Mouse (Mus musculus): ENCODE results near the gene Cox5a. TPM values are rescaled to one million over a fixed set of nuclear protein-coding genes. Genes with fewer than 3 reads are reported as not detected.

The Cox5a gene
- total and polyA plus RNA-seq, 3 experiments: 179 to 255 (median 229) TPM

DNA sequence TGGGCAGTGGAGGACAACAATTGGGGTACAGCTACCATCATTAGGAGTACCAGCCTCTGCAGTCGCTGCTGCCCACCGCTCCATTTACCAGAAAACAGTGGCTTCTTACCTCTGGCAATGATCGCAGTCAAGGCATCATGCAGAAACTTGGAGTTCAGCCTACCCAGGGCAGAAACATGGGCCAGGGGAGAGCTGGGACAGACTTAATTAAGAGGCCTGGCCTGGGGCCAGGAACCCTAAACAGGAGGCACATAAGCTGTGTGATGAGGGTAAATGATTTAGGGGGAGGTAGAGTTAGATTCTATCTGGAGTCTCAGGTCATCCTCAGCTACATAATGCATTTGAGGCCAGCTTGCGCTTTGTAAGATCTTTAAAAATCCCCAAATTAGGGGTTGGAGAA is 28.1 kb downstream of the Cox5a start:
- in situ Hi-C loops (cut with MboI; ENCODE audit: low pct_ligation_motif_present, low pct_unique_long_range_greater_than_20kb, low sequenced_read_pairs) (no loop called here), dilution Hi-C loops (cut with MboI; ENCODE audit: extremely low pct_ligation_motif_present, extremely low pct_unique_long_range_greater_than_20kb, low sequenced_read_pairs) (no loop called here)
- Histone ChIP-seq H3K36me3 (replicated peaks in 1 of 2; ENCODE audit: control insufficient read depth in 1 of 2, insufficient read depth in 1 of 2, low read length in 1 of 2) (peaks cover 53 to 67% of the 10 kb centered on the region in 2 experiments), H3K9me3 (replicated peaks; ENCODE audit: low read length) (no peaks in the 10 kb centered on the region), H3K79me2 (replicated peaks; ENCODE audit: control insufficient read depth, extremely low read depth, insufficient read depth, poor library complexity, severe bottlenecking) (no peaks in the 10 kb centered on the region), H3K9ac (ENCODE audit: insufficient read depth, low read depth) (no peak overlapping the region), H3K4me1 (ENCODE audit: control insufficient read depth in 1 of 2, insufficient read depth in 2 of 2) (peaks cover 3 to 18% of the 10 kb centered on the region in 2 experiments), H3K27me3 (replicated peaks) (no peaks in the 10 kb centered on the region), H3K4me2 (ENCODE audit: insufficient read depth, low read depth, poor library complexity, severe bottlenecking) (no peak overlapping the region), H3K4me3 (replicated peaks in 1 of 3; ENCODE audit: low read depth in 2 of 3, low read length in 2 of 3, poor library complexity in 1 of 3) (no peak overlapping the region), H3K27ac (ENCODE audit: insufficient read depth, low read depth) (no peak overlapping the region)
- DNase-seq (ENCODE audit: extremely low read depth): no peak
- TF ChIP-seq KAT2A (IDR thresholded peaks at IDR 0.05; ENCODE audit: insufficient replicate concordance, low read length) (no peak), CHD2 (IDR thresholded peaks at IDR 0.05; ENCODE audit: low read length) (no peak), MXI1 (IDR thresholded peaks at IDR 0.05; ENCODE audit: low read depth, low read length) (no peak), TCF12 (IDR thresholded peaks at IDR 0.05; ENCODE audit: low read depth, low read length) (no peak), MAFK (IDR thresholded peaks at IDR 0.05; ENCODE audit: insufficient replicate concordance, low read length) (no peak), ELF1 (IDR thresholded peaks at IDR 0.05; ENCODE audit: low read depth, low read length) (no peak), MYC (IDR thresholded peaks at IDR 0.05; ENCODE audit: low read depth, low read length) (no peak), MAX (IDR thresholded peaks at IDR 0.05; ENCODE audit: low read length) (no peak), ZNF384 (IDR thresholded peaks at IDR 0.05; ENCODE audit: low read depth, low read length) (no peak), EP300 (IDR thresholded peaks at IDR 0.05; ENCODE audit: low read length) (no peak), MEF2A (IDR thresholded peaks at IDR 0.05; ENCODE audit: borderline replicate concordance, low read depth, low read length) (no peak), POLR2A (IDR thresholded peaks at IDR 0.05; ENCODE audit: low read depth, low read length) (no peak), ETS1 (conservative IDR thresholded peaks at IDR 0.05; ENCODE audit: low read depth, low read length) (no peak), PAX5 (IDR thresholded peaks at IDR 0.05; ENCODE audit: low read length) (no peak), POLR2AphosphoS2 (IDR thresholded peaks at IDR 0.05; ENCODE audit: low read depth, low read length) (no peak)

DNA sequence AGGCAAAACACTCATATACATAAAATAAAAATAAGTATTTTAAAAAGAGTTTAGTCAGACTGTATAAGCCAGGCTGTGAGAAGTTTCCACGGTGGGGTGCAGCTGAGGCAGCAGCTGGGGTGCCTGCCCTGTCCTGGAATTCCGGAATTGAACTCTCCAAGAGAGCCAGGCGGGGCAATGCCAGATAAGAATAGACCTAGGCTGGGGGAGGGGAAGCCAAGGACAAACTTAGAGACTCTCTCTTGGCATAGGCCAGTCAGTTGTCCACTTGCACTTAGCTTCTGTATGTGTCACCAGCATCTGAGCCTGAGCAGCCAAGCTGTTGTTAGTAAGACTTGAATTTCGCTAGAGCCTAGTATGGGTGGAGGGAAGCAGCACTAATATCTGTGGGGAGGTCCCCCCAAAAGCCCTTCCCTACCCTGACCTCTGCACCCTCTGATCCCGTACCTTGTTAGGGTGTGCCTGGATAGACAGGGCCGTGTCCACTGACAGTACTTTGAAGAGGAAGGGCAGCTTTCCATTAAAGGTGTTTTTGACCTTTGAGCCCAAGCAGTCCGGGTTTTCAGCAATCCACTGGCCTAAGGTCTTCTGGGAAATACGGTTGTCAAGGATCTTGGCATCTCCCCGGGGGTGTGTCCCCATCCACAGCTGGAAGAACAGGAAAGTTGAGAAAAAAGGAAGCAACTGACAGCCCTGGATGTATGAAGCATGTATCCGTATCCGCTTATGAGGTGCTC is 29.2 kb downstream of the Cox5a start:
- TF ChIP-seq ZC3H11A (IDR thresholded peaks at IDR 0.05; ENCODE audit: low read depth, low read length): no peak
- no peak for TF ChIP-seq MAX (IDR thresholded peaks at IDR 0.05; ENCODE audit: low read length)
- TF ChIP-seq NRF1 (IDR thresholded peaks at IDR 0.05; ENCODE audit: low read depth, low read length): no peak
- TF ChIP-seq JUN (IDR thresholded peaks at IDR 0.05; ENCODE audit: insufficient read depth, low read depth, low read length): no peak
- TF ChIP-seq E2F4 (IDR thresholded peaks at IDR 0.05; ENCODE audit: insufficient replicate concordance, low read depth, low read length): no peak
- no peak for TF ChIP-seq MXI1 (IDR thresholded peaks at IDR 0.05; ENCODE audit: low read depth, low read length)
- TF ChIP-seq ELF1 (IDR thresholded peaks at IDR 0.05; ENCODE audit: low read depth, low read length): no peak
- no peak for TF ChIP-seq POLR2AphosphoS2 (IDR thresholded peaks at IDR 0.05; ENCODE audit: low read depth, low read length)
- no peak for TF ChIP-seq JUND (conservative IDR thresholded peaks at IDR 0.05; ENCODE audit: low read depth, low read length)
- dilution Hi-C loops (cut with MboI; ENCODE audit: extremely low pct_ligation_motif_present, extremely low pct_unique_long_range_greater_than_20kb, low sequenced_read_pairs) (no loop called here), in situ Hi-C loops (cut with MboI; ENCODE audit: low pct_ligation_motif_present, low pct_unique_long_range_greater_than_20kb, low sequenced_read_pairs) (no loop called here)
- Histone ChIP-seq H3K9ac (ENCODE audit: insufficient read depth, low read depth) (no peak overlapping the region), H3K4me3 (replicated peaks in 1 of 3; ENCODE audit: low read depth in 2 of 3, low read length in 2 of 3, poor library complexity in 1 of 3) (no peak overlapping the region), H3K79me2 (replicated peaks; ENCODE audit: control insufficient read depth, extremely low read depth, insufficient read depth, poor library complexity, severe bottlenecking) (no peaks in the 10 kb centered on the region), H3K4me2 (ENCODE audit: insufficient read depth, low read depth, poor library complexity, severe bottlenecking) (no peak overlapping the region), H3K4me1 (ENCODE audit: control insufficient read depth in 1 of 2, insufficient read depth in 2 of 2) (peaks cover 3 to 18% of the 10 kb centered on the region in 2 experiments), H3K27ac (ENCODE audit: insufficient read depth, low read depth) (no peak overlapping the region), H3K27me3 (replicated peaks) (no peaks in the 10 kb centered on the region), H3K9me3 (replicated peaks; ENCODE audit: low read length) (no peaks in the 10 kb centered on the region), H3K36me3 (replicated peaks in 1 of 2; ENCODE audit: control insufficient read depth in 1 of 2, insufficient read depth in 1 of 2, low read length in 1 of 2) (peaks cover 43 to 56% of the 10 kb centered on the region in 2 experiments)
- DNase-seq (ENCODE audit: extremely low read depth): no peak
